Mouse (Mus musculus): ENCODE measurements around the gene Med12l. TPM values are rescaled to one million over a fixed set of nuclear protein-coding genes. Genes with fewer than 3 reads are reported as not detected.

The Med12l gene
- total and polyA plus RNA-seq, 3 experiments: 2.5 to 8.2 (median 6.9) TPM

DNA sequence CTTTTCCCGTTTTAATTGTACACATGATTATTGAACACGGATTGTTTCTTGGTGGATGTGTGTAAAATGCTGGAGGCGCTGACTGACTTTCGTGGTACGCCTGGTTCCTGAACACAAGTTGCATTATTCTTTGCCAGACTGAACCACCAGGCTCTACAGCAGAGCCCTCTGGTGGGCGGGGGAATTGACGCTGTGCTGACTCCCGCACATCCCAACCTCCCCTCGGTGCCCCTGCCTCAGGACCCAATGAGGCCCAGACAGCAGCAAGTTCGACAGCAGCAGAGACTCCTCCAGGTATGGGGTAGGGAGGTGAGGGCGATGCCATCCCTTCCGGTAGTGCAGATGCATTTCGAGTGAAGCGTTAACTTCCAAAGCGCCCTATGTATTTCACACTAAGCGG is 292.0 kb downstream of the Med12l start:
- TF ChIP-seq CTCF (IDR thresholded peaks at IDR 0.05): no peak
- TF ChIP-seq EP300 (IDR thresholded peaks at IDR 0.05; ENCODE audit: insufficient read depth, low read depth, low read length): no peak
- Histone ChIP-seq H3K4me3 (no peak overlapping the region), H3K36me3 (ENCODE audit: control insufficient read depth, insufficient read depth, low read length) (no peaks in the 10 kb centered on the region), H3K79me2 (replicated peaks; ENCODE audit: control insufficient read depth, insufficient read depth, low read length) (no peaks in the 10 kb centered on the region), H3K9ac (ENCODE audit: low read depth, low read length) (no peak overlapping the region), H3K27me3 (ENCODE audit: control insufficient read depth, insufficient read depth, low read length) (no peaks in the 10 kb centered on the region), H3K4me1 (ENCODE audit: control insufficient read depth, insufficient read depth, low read length) (no peaks in the 10 kb centered on the region), H3K27ac (no peak overlapping the region)
- intact Hi-C loops (cut with DNase I): no loop called here
- no peak for DNase-seq
- WGBS: 84% methylated on average over 16 of the region's 16 CpGs

DNA sequence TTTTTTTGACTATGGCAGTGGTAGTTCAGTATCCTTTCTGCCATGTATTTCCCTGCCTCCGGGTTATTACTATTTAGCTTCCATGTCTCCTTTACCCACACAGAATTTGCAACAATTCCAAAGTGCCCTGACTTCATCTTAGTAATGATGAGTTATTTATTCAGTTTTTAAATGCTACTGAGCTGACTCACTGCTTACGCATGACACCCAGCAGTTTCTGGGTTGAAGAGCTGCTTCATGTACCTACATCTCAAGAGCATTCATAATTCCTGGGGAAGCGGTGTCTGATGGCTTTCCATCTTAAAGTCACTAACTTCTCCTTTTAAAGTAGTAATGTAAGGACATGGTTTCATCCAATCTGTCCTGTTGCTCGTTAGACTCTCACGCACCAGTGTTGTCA is 299.3 kb downstream of the Med12l start:
- Histone ChIP-seq H3K79me2 (replicated peaks; ENCODE audit: control insufficient read depth, insufficient read depth, low read length) (no peaks in the 10 kb centered on the region), H3K27ac (no peak overlapping the region), H3K27me3 (ENCODE audit: control insufficient read depth, insufficient read depth, low read length) (no peaks in the 10 kb centered on the region), H3K4me1 (ENCODE audit: control insufficient read depth, insufficient read depth, low read length) (no peaks in the 10 kb centered on the region), H3K4me3 (no peak overlapping the region), H3K9ac (ENCODE audit: low read depth, low read length) (no peak overlapping the region), H3K36me3 (ENCODE audit: control insufficient read depth, insufficient read depth, low read length) (no peaks in the 10 kb centered on the region)
- WGBS: 90% methylated on average over 5 of the region's 5 CpGs
- DNase-seq: no peak
- intact Hi-C loops (cut with DNase I): no loop called here
- no peak for TF ChIP-seq POLR2A (IDR thresholded peaks at IDR 0.05; ENCODE audit: insufficient read depth, low read depth, low read length)
- TF ChIP-seq EP300 (IDR thresholded peaks at IDR 0.05; ENCODE audit: insufficient read depth, low read depth, low read length): no peak
- no peak for TF ChIP-seq CTCF (IDR thresholded peaks at IDR 0.05)

DNA sequence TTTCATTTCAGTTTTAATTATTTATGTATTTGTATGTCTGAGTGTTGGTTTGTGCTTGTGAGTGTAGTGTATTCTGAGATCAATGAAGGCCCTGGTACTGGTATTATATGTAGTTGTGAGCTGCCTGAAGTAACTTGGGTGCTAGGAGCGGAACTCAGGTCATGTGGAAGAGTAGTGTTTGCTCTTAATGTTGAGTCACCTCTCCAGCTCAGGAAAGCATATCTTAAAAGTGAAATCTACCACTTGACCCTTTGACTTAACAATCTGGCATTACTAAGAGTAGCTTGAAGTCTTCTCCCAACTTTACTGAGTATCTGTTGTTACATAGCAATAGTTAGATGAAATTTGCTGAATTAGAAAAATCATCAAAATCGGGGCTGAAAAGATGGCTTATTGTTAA is 299.9 kb downstream of the Med12l start:
- intact Hi-C loops (cut with DNase I): no loop called here
- TF ChIP-seq EP300 (IDR thresholded peaks at IDR 0.05; ENCODE audit: insufficient read depth, low read depth, low read length) (no peak), CTCF (IDR thresholded peaks at IDR 0.05) (no peak), POLR2A (IDR thresholded peaks at IDR 0.05; ENCODE audit: insufficient read depth, low read depth, low read length) (no peak)

DNA sequence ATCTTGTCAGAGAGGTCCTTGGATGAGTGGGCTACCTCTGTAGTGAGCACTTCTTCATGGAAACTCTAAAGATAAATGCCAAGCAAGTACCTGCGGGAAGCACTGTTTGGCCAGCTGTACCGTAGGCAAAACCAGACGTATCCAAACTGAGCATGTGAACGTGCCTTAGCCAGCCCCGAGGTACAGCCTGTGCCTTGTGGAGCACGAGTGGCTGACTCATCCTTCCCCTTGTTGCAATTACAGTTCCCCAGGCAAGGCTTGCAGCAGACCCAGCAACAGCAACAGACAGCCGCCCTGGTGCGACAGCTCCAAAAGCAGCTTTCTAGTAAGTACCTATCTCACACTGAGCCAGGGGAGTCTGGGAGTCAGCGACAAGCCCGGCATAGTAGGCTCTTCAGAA is 307.0 kb downstream of the Med12l start:
- Histone ChIP-seq H3K4me3 (no peak overlapping the region), H3K9ac (ENCODE audit: low read depth, low read length) (no peak overlapping the region), H3K4me1 (ENCODE audit: control insufficient read depth, insufficient read depth, low read length) (no peaks in the 10 kb centered on the region), H3K79me2 (replicated peaks; ENCODE audit: control insufficient read depth, insufficient read depth, low read length) (no peaks in the 10 kb centered on the region), H3K27me3 (ENCODE audit: control insufficient read depth, insufficient read depth, low read length) (no peaks in the 10 kb centered on the region), H3K36me3 (ENCODE audit: control insufficient read depth, insufficient read depth, low read length) (no peaks in the 10 kb centered on the region), H3K27ac (no peak overlapping the region)
- peak; percentile 36 to 45 for DNase-seq
- intact Hi-C loops (cut with DNase I): loop anchor here (10.0 kb wide), 1 partner anchor 138 kb away; no protein-coding TSS in a partner anchor
- TF ChIP-seq POLR2A (IDR thresholded peaks at IDR 0.05; ENCODE audit: insufficient read depth, low read depth, low read length): no peak
- TF ChIP-seq EP300 (IDR thresholded peaks at IDR 0.05; ENCODE audit: insufficient read depth, low read depth, low read length): no peak
- TF ChIP-seq CTCF (IDR thresholded peaks at IDR 0.05): no peak
- 75% methylated on average over 10 of the region's 10 CpGs for WGBS

More for the DNA sequence above, 299.9 kb downstream of the Med12l start:
- Histone ChIP-seq H3K27ac (no peak overlapping the region), H3K4me1 (ENCODE audit: control insufficient read depth, insufficient read depth, low read length) (no peaks in the 10 kb centered on the region), H3K79me2 (replicated peaks; ENCODE audit: control insufficient read depth, insufficient read depth, low read length) (no peaks in the 10 kb centered on the region), H3K9ac (ENCODE audit: low read depth, low read length) (no peak overlapping the region), H3K27me3 (ENCODE audit: control insufficient read depth, insufficient read depth, low read length) (no peaks in the 10 kb centered on the region), H3K4me3 (no peak overlapping the region), H3K36me3 (ENCODE audit: control insufficient read depth, insufficient read depth, low read length) (no peaks in the 10 kb centered on the region)
- 92% methylated on average over 2 of the region's 2 CpGs for WGBS
- no peak for DNase-seq

GRCm38 (mm10) chr3:59316077-59316476 is 310.5 kb downstream of the Med12l start:
- DNase-seq: no peak
- Histone ChIP-seq H3K27me3 (ENCODE audit: control insufficient read depth, insufficient read depth, low read length) (no peaks in the 10 kb centered on the region), H3K9ac (ENCODE audit: low read depth, low read length) (no peak overlapping the region), H3K27ac (no peak overlapping the region), H3K4me1 (ENCODE audit: control insufficient read depth, insufficient read depth, low read length) (no peaks in the 10 kb centered on the region), H3K36me3 (ENCODE audit: control insufficient read depth, insufficient read depth, low read length) (no peaks in the 10 kb centered on the region), H3K79me2 (replicated peaks; ENCODE audit: control insufficient read depth, insufficient read depth, low read length) (no peaks in the 10 kb centered on the region), H3K4me3 (no peak overlapping the region)
- WGBS: 87% methylated on average over 7 of the region's 7 CpGs
- TF ChIP-seq CTCF (IDR thresholded peaks at IDR 0.05): no peak
- TF ChIP-seq POLR2A (IDR thresholded peaks at IDR 0.05; ENCODE audit: insufficient read depth, low read depth, low read length): no peak
- TF ChIP-seq EP300 (IDR thresholded peaks at IDR 0.05; ENCODE audit: insufficient read depth, low read depth, low read length): no peak
- intact Hi-C loops (cut with DNase I): loop anchor here (10.0 kb wide), 1 partner anchor 141 kb away; no protein-coding TSS in a partner anchor

DNA sequence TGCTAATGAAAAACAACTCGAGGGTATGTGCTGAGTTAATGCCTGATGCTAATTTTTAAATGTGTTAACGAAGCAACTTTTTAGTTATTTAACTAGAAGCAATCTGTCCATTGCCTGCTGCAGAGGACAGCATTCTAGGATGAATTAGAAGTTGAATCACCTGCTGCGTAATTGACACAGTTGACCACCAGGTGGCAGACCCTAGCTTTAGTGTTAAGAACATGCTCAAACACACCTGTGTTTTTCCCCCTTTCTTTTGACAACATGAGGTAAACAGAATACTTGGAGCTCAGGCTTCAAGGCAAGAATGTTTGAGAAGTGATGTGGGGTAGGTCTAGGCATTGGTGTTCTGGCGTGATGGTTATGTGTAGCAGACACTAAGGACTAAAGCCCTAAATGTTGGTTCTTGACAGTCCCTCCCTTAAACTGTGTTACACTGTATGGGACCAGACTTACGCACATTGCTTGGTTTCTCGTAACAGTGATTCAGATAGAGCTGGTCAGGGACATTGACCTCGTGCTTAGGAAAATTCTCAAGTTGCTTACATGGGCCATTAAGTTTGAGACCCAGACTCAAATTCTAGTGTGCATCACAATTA is 315.8 kb downstream of the Med12l start:
- no peaks in the 10 kb centered on the region for H3K36me3 ChIP-seq (ENCODE audit: control insufficient read depth, insufficient read depth, low read length)
- no peak overlapping the region for H3K4me3 ChIP-seq
- peak; percentile 19 to 49 for DNase-seq
- intact Hi-C loops (cut with DNase I): loop anchor here (10.0 kb wide), 1 partner anchor 423 kb away; no protein-coding TSS in a partner anchor
- no peak overlapping the region for H3K9ac ChIP-seq (ENCODE audit: low read depth, low read length)
- no peaks in the 10 kb centered on the region for H3K27me3 ChIP-seq (ENCODE audit: control insufficient read depth, insufficient read depth, low read length)
- no peak overlapping the region for H3K27ac ChIP-seq
- H3K79me2 ChIP-seq (replicated peaks; ENCODE audit: control insufficient read depth, insufficient read depth, low read length): no peaks in the 10 kb centered on the region
- TF ChIP-seq EP300 (IDR thresholded peaks at IDR 0.05; ENCODE audit: insufficient read depth, low read depth, low read length) (no peak), CTCF (IDR thresholded peaks at IDR 0.05) (peak; percentile 85)
- WGBS: 44% methylated on average over 7 of the region's 7 CpGs
- no peaks in the 10 kb centered on the region for H3K4me1 ChIP-seq (ENCODE audit: control insufficient read depth, insufficient read depth, low read length)

All from heart, adult 2 months (tissue).